Mouse (Mus musculus) kidney, postnatal 4 days (tissue): ENCODE data around the gene Polm.
"Not testable (repeated sequence)": the region's sequence is repeated elsewhere in the genome, so short reads cannot be mapped to it uniquely, and the experiment has no call there.

ENCODE experiments used
- DNase-seq, 2 experiments: peaks; one replicate each; pipeline ENCODE4 v3.0.0; 2021; ENCODE audit warnings: mixed read lengths in 2 of 2

Gene Polm

DNA sequence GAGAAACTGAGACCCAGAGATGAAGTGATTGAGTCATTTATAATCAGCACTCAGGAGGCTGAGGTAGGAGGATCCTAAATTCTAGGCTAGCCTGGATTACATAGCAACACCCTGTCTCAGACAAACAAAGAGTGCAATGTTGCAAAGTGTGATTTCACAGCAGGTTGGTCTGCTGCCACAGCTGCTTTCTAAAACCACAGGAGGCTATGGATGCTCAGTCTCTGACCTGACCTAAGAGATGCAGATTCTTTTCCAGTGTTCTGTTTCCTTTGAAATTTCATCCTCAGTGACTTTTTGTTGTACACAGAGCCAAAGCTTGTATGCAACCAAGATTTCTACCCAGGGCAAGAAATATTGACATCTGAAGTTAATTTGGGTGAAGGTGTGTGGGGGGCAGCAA is 17.7 kb upstream of the Polm start:
- no peak for DNase-seq

DNA sequence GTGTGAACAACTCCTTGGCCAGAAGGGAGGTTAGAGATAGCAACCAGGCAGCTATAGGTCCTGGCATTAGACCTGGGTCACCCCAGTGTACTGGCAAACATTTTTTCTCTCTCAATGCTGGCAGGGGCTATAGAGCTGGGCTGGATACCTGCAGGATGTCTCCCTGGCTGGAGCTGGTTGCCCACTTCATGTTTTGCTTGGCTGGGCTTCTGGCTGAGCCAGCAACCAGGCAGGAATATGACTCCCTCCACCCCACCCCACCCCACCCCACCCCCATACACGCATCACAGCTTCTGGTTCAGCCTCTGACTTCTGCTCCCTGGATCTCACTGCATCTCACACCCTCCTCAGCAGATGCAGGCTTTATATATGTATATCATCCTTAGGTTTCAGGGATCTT is 14.5 kb upstream of the Polm start:
- DNase-seq: peak in 1 of 2 experiments; percentile 31

DNA sequence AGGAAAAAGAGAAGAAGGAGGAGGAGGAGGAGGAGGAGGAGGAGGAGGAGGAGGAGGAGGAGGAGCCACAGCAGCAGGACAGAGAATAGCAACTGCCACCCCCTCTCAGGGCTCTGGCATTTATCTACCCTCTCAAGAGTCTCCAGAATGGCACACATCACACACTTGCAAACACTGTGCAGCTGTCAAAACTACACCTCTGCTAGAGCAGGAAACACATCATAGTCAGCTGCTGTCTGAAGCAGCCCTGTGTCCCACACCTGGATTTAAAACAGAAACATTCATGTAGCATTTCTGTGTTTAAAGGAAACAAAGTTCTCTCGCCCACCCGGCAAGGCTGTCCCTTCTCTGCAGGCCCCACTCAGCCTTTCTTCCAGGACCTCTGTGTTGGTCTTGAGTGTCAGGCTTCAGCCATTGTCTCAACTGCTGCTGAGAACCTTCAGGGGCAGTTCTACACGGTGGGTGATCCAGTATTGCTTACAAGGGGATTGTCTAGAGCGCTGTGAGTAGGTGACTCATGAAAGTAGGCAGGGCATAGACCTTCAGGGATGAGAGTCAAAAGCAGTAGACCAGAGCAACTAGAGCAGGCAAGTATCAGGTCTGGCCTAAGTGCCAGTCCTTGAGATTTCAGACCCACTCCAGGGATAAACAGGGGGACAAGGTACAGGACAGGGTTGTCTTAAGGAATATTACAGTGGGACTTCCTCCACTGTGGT is 13.4 kb upstream of the Polm start:
- DNase-seq: no peak

DNA sequence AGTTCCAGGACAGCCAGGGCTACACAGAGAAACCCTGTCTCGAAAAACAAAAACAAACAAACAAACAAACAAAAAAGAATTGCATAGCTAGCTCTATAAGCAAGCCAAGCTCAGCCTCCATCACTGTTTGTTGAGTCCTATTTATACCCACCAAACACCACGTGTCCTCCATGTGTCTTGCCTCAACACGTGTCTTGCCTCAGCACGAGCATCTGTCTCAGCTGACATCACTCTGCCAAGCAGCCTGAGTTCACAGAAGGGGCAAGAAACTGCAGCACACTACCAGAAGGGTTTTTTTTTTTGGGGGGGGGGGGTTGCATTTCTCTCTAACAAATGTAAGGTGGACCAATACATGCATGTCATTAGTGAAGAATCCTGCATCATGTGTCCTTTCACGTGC is 12.6 kb upstream of the Polm start:
- no peak for DNase-seq

GRCm38 (mm10) chr11:5849316-5849715 is 11.5 kb upstream of the Polm start:
- peak; percentile 41 to 49 for DNase-seq

- DNase-seq: peak in 1 of 2 experiments; percentile 5
These were observed 10.9 kb upstream of the Polm start for GRCm38 (mm10) chr11:5848741-5849140.

DNA sequence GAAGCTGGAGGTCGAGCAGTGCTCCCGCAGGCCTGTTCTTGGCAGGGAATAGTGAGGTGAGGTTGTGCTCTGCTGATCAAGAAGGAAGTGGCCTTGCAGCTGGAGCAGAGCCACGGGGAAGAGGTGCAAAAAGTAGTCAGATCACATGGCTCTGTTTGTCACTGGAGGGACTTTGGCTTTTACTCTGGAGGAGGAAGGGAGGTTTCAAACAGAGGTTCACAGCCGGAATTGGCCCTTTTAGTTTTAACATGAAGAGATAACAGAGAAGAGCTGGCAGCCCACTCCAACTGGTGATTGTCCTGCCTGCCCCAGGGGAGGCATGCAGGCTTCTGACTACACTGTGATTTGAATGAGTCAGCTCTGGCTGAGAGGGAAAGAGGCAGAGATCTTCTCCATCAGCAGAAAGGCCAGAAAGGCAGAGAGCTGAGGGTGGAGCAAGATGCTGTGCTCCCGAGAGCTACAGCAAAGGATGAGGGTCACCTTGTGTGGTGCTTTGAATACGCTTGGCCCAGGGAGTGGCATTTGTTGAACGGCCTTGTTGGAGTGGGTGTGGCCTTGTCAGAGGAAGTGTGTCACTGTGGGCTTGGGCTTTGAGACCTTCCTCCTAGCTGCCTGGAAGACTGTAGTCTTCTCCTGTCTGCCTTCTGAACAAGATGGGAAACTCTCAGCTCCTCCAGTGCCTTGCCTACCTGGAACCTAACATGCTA is 9.0 kb upstream of the Polm start:
- DNase-seq: peak; percentile 48 to 68

GRCm38 (mm10) chr11:5843131-5843530 is 5.3 kb upstream of the Polm start:
- no peak for DNase-seq

- no peak for DNase-seq
These were observed 3.9 kb upstream of the Polm start for GRCm38 (mm10) chr11:5841751-5842150.

DNA sequence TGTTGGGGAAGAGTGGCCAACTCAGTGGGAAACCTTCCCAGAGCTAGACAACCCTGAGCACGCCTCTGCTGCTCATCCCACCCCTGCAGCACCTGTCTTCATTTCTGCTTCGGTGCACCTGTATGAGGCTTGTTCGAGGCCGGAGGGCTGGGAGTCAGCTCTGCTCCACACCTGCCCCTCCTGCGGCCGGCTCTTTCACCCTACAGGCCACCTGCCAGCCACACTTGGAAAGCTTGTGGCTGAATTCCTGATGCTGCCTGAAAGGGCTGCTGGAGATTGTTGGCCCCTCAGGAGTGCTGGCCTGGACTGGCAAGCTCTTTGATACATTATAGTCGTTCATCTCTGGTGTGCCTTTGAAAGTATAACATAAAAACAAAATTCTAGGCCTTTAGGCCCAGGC is 2.5 kb upstream of the Polm start:
- DNase-seq: no peak

- peak; percentile 41 to 58 for DNase-seq
These were observed 1.7 kb downstream of the Polm start for GRCm38 (mm10) chr11:5836126-5836525.

- no peak for DNase-seq
These were observed 2.8 kb downstream of the Polm start for GRCm38 (mm10) chr11:5835057-5835456.

DNA sequence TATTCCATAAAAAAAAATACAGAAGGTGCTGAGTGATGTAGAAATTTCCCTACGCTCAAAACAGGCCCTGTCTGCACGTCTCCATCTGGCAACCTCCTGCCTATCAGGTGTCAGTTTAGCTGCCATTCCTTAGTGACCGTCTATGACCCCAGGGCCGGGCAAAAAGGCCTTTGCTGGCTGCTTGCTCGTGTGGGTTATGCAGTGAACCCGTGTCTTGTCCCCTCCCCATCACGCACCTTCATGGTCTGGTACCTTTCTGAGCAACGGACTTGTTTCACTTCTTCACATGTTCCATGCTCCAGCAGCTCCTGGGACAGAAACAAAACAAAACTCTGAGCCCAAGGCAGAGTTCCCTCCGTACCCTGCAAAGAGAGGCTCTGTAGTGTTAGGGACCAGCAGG is 3.3 kb downstream of the Polm start:
- DNase-seq: no peak

DNA sequence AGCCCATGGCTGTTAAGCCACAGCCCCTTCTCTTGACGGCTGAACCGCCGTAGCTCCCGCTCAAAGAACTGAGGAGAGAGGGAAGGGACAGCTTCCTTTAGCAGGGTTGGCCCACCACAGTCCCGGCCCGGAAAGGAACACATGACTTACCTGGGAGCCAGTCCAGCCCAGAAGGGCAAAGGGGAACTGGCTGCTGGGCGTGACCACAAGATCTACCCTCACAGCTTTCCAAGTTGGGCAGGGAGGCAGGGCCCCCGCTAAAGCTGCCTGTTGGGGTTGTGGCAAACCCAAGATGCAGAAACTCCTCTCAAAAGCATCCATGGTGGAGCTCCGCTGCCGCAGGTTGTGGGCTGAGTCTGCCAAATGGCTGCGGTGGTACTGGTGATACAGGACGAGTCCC is 8.5 kb downstream of the Polm start:
- DNase-seq: no peak

DNA sequence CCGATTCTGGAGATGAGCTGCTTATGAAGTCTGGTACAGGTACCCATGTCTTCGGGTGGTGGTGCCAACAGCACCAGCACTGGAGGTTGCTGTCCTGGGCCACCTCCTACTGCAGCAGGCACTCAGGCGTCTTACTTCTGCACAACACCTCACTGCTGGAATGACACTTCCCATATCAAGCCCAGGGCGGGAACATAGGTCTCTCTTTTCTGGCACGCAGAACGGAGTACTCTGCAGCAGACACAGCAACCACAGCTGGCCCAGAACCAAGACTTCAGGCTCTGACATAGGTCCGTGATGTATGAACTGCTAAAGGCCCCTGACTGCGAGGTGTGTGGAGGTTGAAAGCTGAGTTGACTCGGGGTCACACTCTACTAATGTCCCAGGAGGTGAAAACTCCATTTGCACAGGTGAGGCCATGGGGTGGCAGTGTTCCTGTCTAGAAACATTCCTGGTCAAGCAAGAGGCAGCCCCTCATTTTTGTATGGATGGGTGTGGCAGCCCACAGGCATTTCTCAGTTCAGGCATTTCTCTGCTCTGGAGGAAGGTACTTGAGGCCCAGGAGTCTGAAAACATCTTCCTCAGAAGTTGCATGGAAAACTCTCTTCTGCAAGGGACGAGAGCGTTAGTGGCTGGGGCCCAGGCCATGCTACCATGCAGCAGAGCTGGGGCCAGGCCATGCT is 9.2 kb downstream of the Polm start:
- no peak for DNase-seq

- DNase-seq: no peak
These were observed 9.9 kb downstream of the Polm start for GRCm38 (mm10) chr11:5827931-5828330.

DNA sequence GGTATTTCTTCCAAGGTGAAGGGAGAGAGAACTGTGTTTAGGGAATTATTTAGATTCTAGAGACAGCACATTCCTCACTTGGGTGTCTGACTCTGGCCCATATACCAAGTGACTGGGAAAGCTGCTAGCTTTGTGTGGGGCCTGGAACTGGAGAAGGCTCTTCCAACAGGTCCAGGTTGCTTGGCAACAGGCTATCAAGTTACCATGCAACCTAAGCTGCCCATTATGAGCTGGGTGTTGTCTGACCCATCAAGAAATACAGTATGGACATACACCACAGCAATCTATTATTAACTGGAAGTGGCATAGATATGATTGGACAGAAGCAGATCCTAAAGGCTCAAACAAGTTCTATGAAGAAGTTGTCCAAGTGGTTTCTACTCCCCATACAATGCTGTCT is 12.4 kb downstream of the Polm start:
- DNase-seq: no peak

DNA sequence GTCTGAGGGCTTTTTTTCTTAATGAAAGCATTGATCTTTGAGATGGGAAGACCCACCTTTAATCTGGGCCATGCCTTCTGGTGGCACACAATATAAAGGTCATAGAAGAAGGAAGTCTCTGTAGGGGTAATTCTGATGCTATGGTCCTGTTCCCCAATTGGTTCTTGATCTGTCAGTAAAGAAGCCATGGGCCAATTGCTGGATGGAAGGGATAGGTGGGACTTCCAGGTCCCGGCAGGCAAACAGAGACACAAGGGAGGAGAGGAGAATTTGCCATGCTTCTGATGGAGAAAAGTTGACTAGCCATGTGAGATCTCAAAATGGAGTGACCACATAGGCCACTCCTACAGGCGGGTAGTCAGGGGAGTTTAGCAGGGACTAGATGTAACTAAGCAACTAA is 18.6 kb downstream of the Polm start:
- DNase-seq: no peak

DNA sequence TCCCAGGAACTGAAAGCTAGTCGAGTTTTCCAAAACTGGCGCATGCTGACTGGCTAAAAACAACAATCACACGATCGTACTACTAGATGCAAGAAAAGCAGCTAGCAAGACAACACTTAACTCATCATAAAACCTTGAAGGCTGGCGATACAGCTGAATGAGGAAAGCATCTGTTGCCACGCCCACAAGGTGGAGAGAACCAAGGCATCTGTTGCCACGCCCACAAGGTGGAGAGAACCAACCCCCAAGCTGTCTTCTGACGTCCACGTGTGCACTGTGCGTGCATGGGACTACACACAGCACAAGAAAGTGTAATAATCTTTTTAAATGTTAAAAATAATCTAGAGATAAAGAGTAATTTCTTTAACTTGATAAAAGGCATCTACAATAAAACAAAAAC is 24.4 kb downstream of the Polm start:
- DNase-seq: no peak

DNA sequence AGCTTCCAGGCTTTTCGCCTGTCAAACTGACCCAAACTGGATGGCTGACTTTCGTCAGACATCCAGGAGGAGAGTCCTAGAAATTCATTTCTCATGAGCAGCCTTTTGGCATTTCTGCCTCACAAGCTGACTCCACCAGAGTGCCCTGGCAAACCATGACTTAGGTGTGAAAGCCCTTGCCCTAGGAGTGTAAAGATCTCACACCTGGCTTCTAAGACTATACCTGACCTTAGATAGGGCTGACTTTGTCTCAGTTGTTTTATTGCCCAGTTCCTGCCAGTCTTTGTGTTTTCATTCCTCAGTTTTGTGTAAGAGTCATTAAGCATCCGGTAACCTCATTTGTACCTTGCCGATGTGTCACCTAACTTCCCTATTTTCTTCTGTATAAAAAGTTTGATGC is 28.3 kb downstream of the Polm start:
- DNase-seq: not testable (repeated sequence)

GRCm38 (mm10) chr11:5807956-5808355 is 29.9 kb downstream of the Polm start:
- no peak for DNase-seq

- DNase-seq: no peak
These were observed 32.1 kb downstream of the Polm start for GRCm38 (mm10) chr11:5805711-5806110.

- DNase-seq: no peak
These were observed 33.6 kb downstream of the Polm start for GRCm38 (mm10) chr11:5804174-5804573.

- peak; percentile 24 to 35 for DNase-seq
These were observed 34.2 kb downstream of the Polm start, which contains the start of gene Pgam2 for GRCm38 (mm10) chr11:5803551-5803981. TSS of gene Pgam2 (minus strand) at chr11:5803733.
